Mouse (Mus musculus) megakaryocyte, embryonic 14.5 days (primary cell): ENCODE data around the gene Tango2. TPM values are rescaled to one million over a fixed set of nuclear protein-coding genes. Genes with fewer than 3 reads are reported as not detected.

Experiments
- H3K27me3 ChIP-seq: replicated peaks from 2 replicates; pipeline ENCODE3; 2012; ENCODE audit warnings: inconsistent platforms
- H3K36me3 ChIP-seq: replicated peaks from 2 replicates; pipeline ENCODE3; 2012; ENCODE audit warnings: low read length, inconsistent platforms, mixed read lengths
- H3K4me1 ChIP-seq: 2 replicates; pipeline ENCODE4 v1.6.1; 2012; ENCODE audit warnings: inconsistent platforms
- H3K4me3 ChIP-seq: replicated peaks from 2 replicates; pipeline ENCODE3; 2012; ENCODE audit warnings: moderate library complexity, mild to moderate bottlenecking, inconsistent platforms
- H3K9me3 ChIP-seq: 2 replicates; pipeline ENCODE4 v1.6.1; 2012; ENCODE audit warnings: inconsistent platforms
- FLI1 ChIP-seq: IDR thresholded peaks from 2 replicates; pipeline ENCODE4 v1.6.1; 2012; ENCODE audit warnings: low read length, inconsistent platforms, mixed read lengths
- GATA1 ChIP-seq: IDR thresholded peaks from 3 replicates; pipeline ENCODE4 v1.6.1; 2012; ENCODE audit warnings: mixed read lengths, low read length, inconsistent platforms, borderline replicate concordance
- polyA plus RNA-seq: library from polyadenylated mRNA; stranded (reverse); fragments of >175 nt; gene quantifications from 2 replicates; pipeline ENCODE4 v1.2.3, GENCODE M21; 2012; ENCODE audit warnings: low replicate concordance; ENCODE audit not compliant: insufficient read depth

The Tango2 gene
- polyA plus RNA-seq, 1 experiment, result 33.0 TPM

GRCm38 (mm10) chr16:18345243-18345642 is 2.7 kb downstream of the Tango2 start:
- Histone ChIP-seq H3K4me1 (peaks cover 75% of the 10 kb centered on the region), H3K4me3 (peak overlapping the region; percentile 38), H3K36me3 (peaks cover 11% of the 10 kb centered on the region), H3K27me3 (peaks cover 41% of the 10 kb centered on the region), H3K9me3 (no peaks in the 10 kb centered on the region)
- TF ChIP-seq FLI1 (no peak), GATA1 (no peak)

- TF ChIP-seq GATA1 (no peak), FLI1 (no peak)
Measured at GRCm38 (mm10) chr16:18343778-18344177, 4.1 kb downstream of the Tango2 start.

GRCm38 (mm10) chr16:18342650-18343570 is 5.0 kb downstream of the Tango2 start:
- Histone ChIP-seq H3K4me1 (peaks cover 75% of the 10 kb centered on the region), H3K36me3 (peaks cover 33% of the 10 kb centered on the region), H3K27me3 (peaks cover 18% of the 10 kb centered on the region), H3K4me3 (peak overlapping the region; percentile 96), H3K9me3 (no peaks in the 10 kb centered on the region)
- TF ChIP-seq FLI1 (no peak), GATA1 (no peak)

More at GRCm38 (mm10) chr16:18343778-18344177, 4.1 kb downstream of the Tango2 start:
- Histone ChIP-seq H3K27me3 (peaks cover 27% of the 10 kb centered on the region), H3K9me3 (no peaks in the 10 kb centered on the region), H3K4me1 (peaks cover 80% of the 10 kb centered on the region), H3K4me3 (peak overlapping the region; percentile 96), H3K36me3 (peaks cover 25% of the 10 kb centered on the region)

- TF ChIP-seq GATA1 (no peak), FLI1 (no peak)
- Histone ChIP-seq H3K4me3 (no peak overlapping the region), H3K4me1 (peaks cover 78% of the 10 kb centered on the region), H3K36me3 (peaks cover 40% of the 10 kb centered on the region), H3K9me3 (no peaks in the 10 kb centered on the region), H3K27me3 (peaks cover 10% of the 10 kb centered on the region)
Measured at GRCm38 (mm10) chr16:18342076-18342475, 5.8 kb downstream of the Tango2 start.

- peaks cover 78% of the 10 kb centered on the region for H3K4me1 ChIP-seq
- H3K9me3 ChIP-seq, result no peaks in the 10 kb centered on the region
- TF ChIP-seq GATA1, result no peak
- no peak for TF ChIP-seq FLI1
- H3K4me3 ChIP-seq, result peak overlapping the region; percentile 60
- H3K36me3 ChIP-seq, result peaks cover 44% of the 10 kb centered on the region
- peaks cover 5% of the 10 kb centered on the region for H3K27me3 ChIP-seq
Measured at GRCm38 (mm10) chr16:18341605-18342004, 6.3 kb downstream of the Tango2 start.

- peaks cover 61% of the 10 kb centered on the region for H3K36me3 ChIP-seq
- H3K27me3 ChIP-seq, result no peaks in the 10 kb centered on the region
- H3K9me3 ChIP-seq, result peaks cover 5% of the 10 kb centered on the region; the same call in 1 of the 2 replicates
- H3K4me3 ChIP-seq, result peak overlapping the region; percentile 38
- no peak for TF ChIP-seq FLI1
- TF ChIP-seq GATA1, result no peak
- H3K4me1 ChIP-seq, result peaks cover 68% of the 10 kb centered on the region
Measured at GRCm38 (mm10) chr16:18339866-18340265, 8.0 kb downstream of the Tango2 start.

- H3K9me3 ChIP-seq, result peaks cover 9% of the 10 kb centered on the region; the same call in 1 of the 2 replicates
- no peaks in the 10 kb centered on the region for H3K27me3 ChIP-seq
- H3K4me1 ChIP-seq, result peaks cover 61% of the 10 kb centered on the region
- peaks cover 86% of the 10 kb centered on the region for H3K36me3 ChIP-seq
- TF ChIP-seq GATA1, result no peak
- TF ChIP-seq FLI1, result no peak
- H3K4me3 ChIP-seq, result no peak overlapping the region
Measured at GRCm38 (mm10) chr16:18337261-18337660, 10.6 kb downstream of the Tango2 start.

GRCm38 (mm10) chr16:18335981-18336380 is 11.9 kb downstream of the Tango2 start:
- peaks cover 9% of the 10 kb centered on the region; the same call in 1 of the 2 replicates for H3K9me3 ChIP-seq
- no peak overlapping the region for H3K4me3 ChIP-seq
- peaks cover 52% of the 10 kb centered on the region for H3K4me1 ChIP-seq
- H3K36me3 ChIP-seq, result peaks cover 91% of the 10 kb centered on the region
- H3K27me3 ChIP-seq, result no peaks in the 10 kb centered on the region
- TF ChIP-seq FLI1, result no peak
- no peak for TF ChIP-seq GATA1

- H3K36me3 ChIP-seq, result peaks cover 95% of the 10 kb centered on the region
- no peaks in the 10 kb centered on the region for H3K27me3 ChIP-seq
- no peak overlapping the region for H3K4me3 ChIP-seq
- TF ChIP-seq GATA1, result no peak
- no peak for TF ChIP-seq FLI1
- peaks cover 9% of the 10 kb centered on the region; the same call in 1 of the 2 replicates for H3K9me3 ChIP-seq
- peaks cover 54% of the 10 kb centered on the region for H3K4me1 ChIP-seq
Measured at GRCm38 (mm10) chr16:18333976-18334375, 13.9 kb downstream of the Tango2 start.

- H3K27me3 ChIP-seq, result no peaks in the 10 kb centered on the region
- no peak overlapping the region for H3K4me3 ChIP-seq
- H3K9me3 ChIP-seq, result no peaks in the 10 kb centered on the region
- H3K4me1 ChIP-seq, result peaks cover 54% of the 10 kb centered on the region
- no peak for TF ChIP-seq GATA1
- no peak for TF ChIP-seq FLI1
- peaks cover 91% of the 10 kb centered on the region for H3K36me3 ChIP-seq
Measured at GRCm38 (mm10) chr16:18328524-18328923, 19.4 kb downstream of the Tango2 start.
